Mouse (Mus musculus) embryonic fibroblast, embryonic 13.5 days (primary cell): ENCODE measurements around the gene Clmn.
"Not testable (repeated sequence)": the region's sequence is repeated elsewhere in the genome, so short reads cannot be mapped to it uniquely, and the experiment has no call there.

Experiments used
- CTCF ChIP-seq: IDR thresholded peaks from 2 replicates; pipeline ENCODE4 v1.5.1; 2011; ENCODE audit warnings: mild to moderate bottlenecking, control low read depth, low read length, moderate library complexity, borderline replicate concordance; ENCODE audit not compliant: insufficient read depth
- POLR2A ChIP-seq: IDR thresholded peaks from 2 replicates; pipeline ENCODE4 v1.6.1; 2011; ENCODE audit warnings: low read depth, mild to moderate bottlenecking, control low read depth, low read length, moderate library complexity

DNA sequence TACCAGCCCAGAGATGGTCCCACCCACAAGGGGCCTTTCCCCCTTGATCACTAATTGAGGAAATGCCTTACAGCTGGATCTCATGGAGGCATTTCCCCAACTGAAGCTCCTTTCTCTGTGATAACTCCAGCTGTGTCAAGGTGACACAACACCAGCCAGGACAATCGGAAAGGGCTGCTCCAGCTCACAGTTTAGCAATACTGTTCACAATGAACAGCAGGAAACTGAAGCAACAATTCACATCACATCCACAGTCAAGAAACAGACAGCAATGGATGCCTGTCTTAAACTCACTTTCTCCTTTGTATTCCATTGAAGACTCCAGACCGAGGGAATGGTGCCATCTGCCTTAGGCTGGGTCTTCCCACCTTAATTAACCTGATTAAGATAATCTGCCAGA, 138.4 kb downstream of the Clmn start:
- TF ChIP-seq POLR2A, CTCF: not testable (repeated sequence)
